13 mouse cellular contexts compared by ENCODE assay signal in genomic region chr14:48198957-48199356, GRCm38 (mm10).
DNase-seq lines count a peak whose midpoint lies in the region; ATAC-seq and TF ChIP-seq lines count a peak whose summit lies in the region.
"Had no signal": no experiment of that assay in that cellular context is flagged by ENCODE, and none has a peak within 500 bp of the region (broad histone marks: within the 10 kb centered on the region; RNA-seq: fewer than 3 reads in every experiment).

No protein-coding gene starts in this region.

- no peaks in the 10 kb centered on the region for H3K9me3 ChIP-seq in kidney, embryonic 16.5 days (ENCODE audit: low read length)
- H3K9me3 ChIP-seq: intestine, embryonic 15.5 days; neural tube, embryonic 13.5 days had no signal

- peak overlapping the region; percentile 19; the same call in 1 of the 2 replicates for H3K4me2 ChIP-seq in kidney, embryonic 16.5 days (replicated peaks; ENCODE audit: low read depth, low read length)
- H3K4me2 ChIP-seq: heart, embryonic 11.5 days; intestine, embryonic 15.5 days; neural tube, embryonic 13.5 days had no signal

- H3K27ac ChIP-seq in kidney, embryonic 16.5 days (ENCODE audit: low read length) = no peak overlapping the region
- H3K27ac ChIP-seq: intestine, embryonic 15.5 days; left cerebral cortex, adult 2 months; neural tube, embryonic 13.5 days had no signal

- peak; percentile 73 for ATAC-seq in kidney, embryonic 16.5 days (ENCODE audit: low FRiP score, low TSS enrichment)
- ATAC-seq in megakaryocyte, adult 5-6 weeks (ENCODE audit: poor library complexity, severe bottlenecking) = peak; percentile 61
- no peak for ATAC-seq in erythroid progenitor cell, adult 5-6 weeks (replicated peaks; ENCODE audit: low FRiP score, poor library complexity, severe bottlenecking)
- ATAC-seq: intestine, embryonic 15.5 days had no signal

- H3K4me3 ChIP-seq in kidney, embryonic 16.5 days (ENCODE audit: low read length) = no peak overlapping the region
- H3K4me3 ChIP-seq: intestine, embryonic 15.5 days; left cerebral cortex, adult 2 months; neural tube, embryonic 13.5 days had no signal

- H3K4me1 ChIP-seq in kidney, embryonic 16.5 days (ENCODE audit: insufficient read depth, low read length) = peaks cover 62% of the 10 kb centered on the region

- no peak for TF ChIP-seq CTCF in brain, embryonic 14.5 days (IDR thresholded peaks at IDR 0.05; ENCODE audit: borderline replicate concordance, extremely low read depth, insufficient read depth, insufficient read length)

- no peak for DNase-seq in kidney, postnatal 14 days
- DNase-seq in CD4-positive helper T cell, adult 2 months (ENCODE audit: low read depth, low spot score) = peak; percentile 11
- DNase-seq in brain, embryonic 14.5 days (ENCODE audit: low read depth) = peak; percentile 32
- no peak for DNase-seq in frontal cortex, postnatal 36 days (ENCODE audit: low spot score in 2 of 2)
- DNase-seq in frontal cortex, postnatal 25 days (ENCODE audit: low spot score in 2 of 2) = no peak
- DNase-seq: right cerebral cortex, postnatal 4 days had no signal

- no peaks in the 10 kb centered on the region for H3K27me3 ChIP-seq in kidney, embryonic 16.5 days (ENCODE audit: insufficient read depth, low read length)
- H3K27me3 ChIP-seq: intestine, embryonic 15.5 days; neural tube, embryonic 13.5 days had no signal

- H3K9ac ChIP-seq in kidney, embryonic 16.5 days (replicated peaks; ENCODE audit: low read length) = 0 out of 2 replicates have a peak overlapping the region, but pooled peaks have one; percentile 18
- H3K9ac ChIP-seq: intestine, embryonic 15.5 days; neural tube, embryonic 13.5 days had no signal

- no peaks in the 10 kb centered on the region for H3K36me3 ChIP-seq in kidney, embryonic 16.5 days (ENCODE audit: insufficient read depth, low read length)
- H3K36me3 ChIP-seq: intestine, embryonic 15.5 days; neural tube, embryonic 13.5 days had no signal

- TF ChIP-seq POLR2A in brain, embryonic 14.5 days (IDR thresholded peaks at IDR 0.05; ENCODE audit: borderline replicate concordance, extremely low read depth, insufficient read depth, insufficient read length, poor library complexity, severe bottlenecking) = no peak

- WGBS in kidney, embryonic 16.5 days = 38% methylated on average over 16 of the region's 16 CpGs

Comparison
In these comparisons a context has a peak if more than half of its experiments do, and no peak if none do; other contexts are left out.
1. DNase-seq: peak in CD4-positive helper T cell, adult 2 months (single experiment) and brain, embryonic 14.5 days (single experiment); none in kidney, postnatal 14 days (single experiment), frontal cortex, postnatal 36 days (0 of 2) and frontal cortex, postnatal 25 days (0 of 2).